Mouse (Mus musculus) hindbrain, embryonic 15.5 days (tissue): ENCODE results near the gene Gm3646. TPM values are rescaled to one million over a fixed set of nuclear protein-coding genes. Genes with fewer than 3 reads are reported as not detected.

Experiments used
- ATAC-seq: fragments of 200-750 bp; cut with Nextera tagmentation; 2 replicates; pipeline ENCODE4 v1.8.0; 2017; ENCODE audit warnings: low read depth, moderate number of reproducible peaks, moderate TSS enrichment; ENCODE audit not compliant: low FRiP score
- H3K27ac ChIP-seq: fragments of 300-500 bp; sonication (generic); replicated peaks from 2 replicates; pipeline ENCODE4 v1.5.1; 2015; ENCODE audit warnings: mild to moderate bottlenecking, inconsistent platforms
- H3K27me3 ChIP-seq: fragments of 300-500 bp; sonication (generic); 2 replicates; pipeline ENCODE4 v1.6.1; 2015; ENCODE audit warnings: control low read depth, inconsistent platforms
- H3K36me3 ChIP-seq: fragments of 300-500 bp; sonication (generic); 2 replicates; pipeline ENCODE4 v1.6.1; 2015; ENCODE audit warnings: control low read depth, inconsistent platforms
- H3K4me1 ChIP-seq: fragments of 300-500 bp; sonication (generic); replicated peaks from 2 replicates; pipeline ENCODE4 v1.6.1; 2015; ENCODE audit warnings: control low read depth, inconsistent platforms
- H3K4me2 ChIP-seq: fragments of 300-500 bp; sonication (generic); 2 replicates; pipeline ENCODE4 v1.6.1; 2015; ENCODE audit warnings: moderate library complexity, mild to moderate bottlenecking, inconsistent platforms
- H3K4me3 ChIP-seq: fragments of 300-500 bp; sonication (generic); 2 replicates; pipeline ENCODE4 v1.5.1; 2015; ENCODE audit warnings: mild to moderate bottlenecking, inconsistent platforms
- H3K9ac ChIP-seq: fragments of 300-500 bp; sonication (generic); 2 replicates; pipeline ENCODE4 v1.6.1; 2015; ENCODE audit warnings: inconsistent platforms
- H3K9me3 ChIP-seq: fragments of 300-500 bp; sonication (generic); 2 replicates; pipeline ENCODE4 v1.6.1; 2016; ENCODE audit warnings: control low read depth, inconsistent platforms
- WGBS: fragments of 180-500 bp; shearing (Covaris S2); methylation state at CpG from one replicate; pipeline ENCODE4 v1.1.7; 2015; 5-methylcytosine and 5-hydroxymethylcytosine counted together
- polyA plus RNA-seq: library from polyadenylated mRNA; unstranded; fragments of >200 nt; fragmentation: Nextera tagmentation; extraction: Ambion mirVana; gene quantifications from 2 replicates; pipeline ENCODE4 v1.2.1, GENCODE M21; 2015

Gm3646 gene
- polyA plus RNA-seq, 1 experiment from 2014 or later = not detected

DNA sequence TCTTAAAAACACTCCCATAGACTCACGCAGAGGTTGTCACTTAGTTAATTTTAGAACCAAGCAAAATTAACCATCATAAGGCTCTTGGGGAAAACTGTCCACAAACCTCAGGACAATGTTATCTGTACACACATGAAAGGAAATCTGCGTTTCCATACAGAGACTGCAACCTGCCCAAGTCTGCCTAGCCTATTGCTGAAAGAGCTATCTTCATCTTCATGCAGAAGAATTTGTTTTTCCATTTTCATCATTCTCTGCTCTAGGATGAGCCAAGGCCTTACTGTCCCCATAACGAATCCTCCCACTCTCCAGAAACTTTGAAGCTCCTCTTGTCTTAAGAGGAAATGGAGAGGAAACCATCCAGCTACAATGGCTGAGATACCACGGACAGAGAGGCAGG lies 19.8 kb upstream of the Gm3646 start:
- 79% methylated on average over 4 of the region's 4 CpGs for WGBS
- no peaks in the 10 kb centered on the region for H3K4me1 ChIP-seq
- no peak overlapping the region for H3K4me2 ChIP-seq
- no peak for ATAC-seq
- no peaks in the 10 kb centered on the region for H3K9me3 ChIP-seq
- H3K27me3 ChIP-seq = no peaks in the 10 kb centered on the region
- no peak overlapping the region for H3K4me3 ChIP-seq
- H3K27ac ChIP-seq = no peak overlapping the region
- no peak overlapping the region for H3K9ac ChIP-seq
- no peaks in the 10 kb centered on the region for H3K36me3 ChIP-seq

GRCm38 (mm10) chr1:39824240-39824639 lies 19.1 kb upstream of the Gm3646 start:
- no peak for ATAC-seq
- no peaks in the 10 kb centered on the region for H3K27me3 ChIP-seq
- no peak overlapping the region for H3K9ac ChIP-seq
- WGBS = 33% methylated on average over 4 of the region's 4 CpGs
- no peak overlapping the region for H3K4me3 ChIP-seq
- no peaks in the 10 kb centered on the region for H3K4me1 ChIP-seq
- H3K4me2 ChIP-seq = no peak overlapping the region
- H3K9me3 ChIP-seq = no peaks in the 10 kb centered on the region
- no peaks in the 10 kb centered on the region for H3K36me3 ChIP-seq
- H3K27ac ChIP-seq = no peak overlapping the region

DNA sequence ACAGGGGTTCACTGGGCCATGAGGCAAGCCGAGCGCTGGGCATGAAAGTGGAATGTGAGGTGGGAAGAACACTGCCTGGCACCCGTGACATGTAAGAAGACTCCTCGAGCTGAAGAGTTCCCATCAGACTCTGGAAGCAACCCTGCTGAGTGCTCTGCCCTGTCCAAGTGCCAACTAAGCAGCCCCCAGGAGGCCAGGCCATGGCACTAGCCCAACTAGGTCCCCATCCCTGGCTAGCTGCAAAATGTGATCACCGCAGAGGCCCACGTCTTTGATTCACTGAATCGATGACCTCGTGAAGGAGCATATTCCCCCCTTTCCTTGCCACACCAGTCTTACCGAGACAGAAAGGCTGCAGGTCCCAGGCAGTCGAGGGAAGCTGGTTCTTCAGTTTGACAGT lies 14.5 kb upstream of the Gm3646 start:
- Histone ChIP-seq H3K9me3 (no peaks in the 10 kb centered on the region), H3K4me3 (no peak overlapping the region), H3K27ac (no peak overlapping the region), H3K36me3 (no peaks in the 10 kb centered on the region), H3K4me2 (no peak overlapping the region), H3K9ac (no peak overlapping the region), H3K27me3 (no peaks in the 10 kb centered on the region), H3K4me1 (no peaks in the 10 kb centered on the region)
- WGBS = 75% methylated on average over 10 of the region's 10 CpGs
- ATAC-seq = no peak

DNA sequence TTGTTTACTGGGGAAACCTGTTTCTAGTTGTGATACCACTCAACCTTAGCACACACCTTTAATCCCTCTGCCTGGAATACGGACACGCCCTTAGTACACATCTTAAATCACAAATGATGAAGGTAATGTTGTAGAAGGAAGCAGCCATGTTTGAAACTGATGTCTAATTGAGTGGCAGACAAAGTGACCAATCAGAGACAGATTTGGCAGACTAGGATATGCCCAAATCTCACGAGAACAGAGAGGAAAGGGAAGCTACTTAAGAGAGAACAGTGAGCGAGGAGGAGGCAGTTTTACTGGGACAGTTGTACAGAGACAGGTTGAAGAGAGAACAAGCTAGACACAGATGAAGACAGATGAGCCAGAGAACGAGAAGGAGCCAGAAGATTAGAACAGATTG lies 10.6 kb upstream of the Gm3646 start:
- no peak overlapping the region for H3K9ac ChIP-seq
- H3K36me3 ChIP-seq = no peaks in the 10 kb centered on the region
- H3K27ac ChIP-seq = no peak overlapping the region
- H3K9me3 ChIP-seq = no peaks in the 10 kb centered on the region
- H3K27me3 ChIP-seq = no peaks in the 10 kb centered on the region
- no peaks in the 10 kb centered on the region for H3K4me1 ChIP-seq
- ATAC-seq = no peak
- H3K4me2 ChIP-seq = no peak overlapping the region
- H3K4me3 ChIP-seq = no peak overlapping the region
- WGBS = 87% methylated on average over 5 of the region's 5 CpGs

- Histone ChIP-seq H3K4me1 (no peaks in the 10 kb centered on the region), H3K9me3 (no peaks in the 10 kb centered on the region), H3K4me2 (no peak overlapping the region), H3K27me3 (no peaks in the 10 kb centered on the region), H3K27ac (no peak overlapping the region), H3K4me3 (no peak overlapping the region), H3K36me3 (no peaks in the 10 kb centered on the region), H3K9ac (no peak overlapping the region)
- WGBS = 79% methylated on average over 4 of the region's 4 CpGs
- ATAC-seq = no peak
These were observed 7.9 kb upstream of the Gm3646 start for GRCm38 (mm10) chr1:39813067-39813466.

DNA sequence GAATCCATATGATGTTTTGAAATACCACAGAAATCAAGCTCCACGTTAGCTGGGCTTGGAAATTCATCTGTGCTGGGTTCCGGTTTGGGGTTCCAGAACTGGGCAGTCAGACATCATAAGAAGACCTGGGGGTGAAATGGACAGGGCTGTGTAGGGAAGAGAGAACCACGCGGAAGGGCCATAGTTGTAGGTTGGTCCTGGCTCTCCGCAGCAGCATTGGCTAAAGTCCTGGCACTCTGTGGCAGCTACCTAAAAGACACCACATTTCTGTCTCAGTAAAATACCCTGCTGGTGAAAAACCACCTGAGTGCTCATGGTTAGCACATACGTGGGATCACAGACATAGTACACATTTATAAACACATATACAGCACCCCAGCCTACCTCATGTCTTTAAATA lies 343 bp downstream of the Gm3646 start:
- no peak for ATAC-seq
- Histone ChIP-seq H3K4me2 (no peak overlapping the region), H3K9ac (no peak overlapping the region), H3K4me3 (no peak overlapping the region), H3K9me3 (no peaks in the 10 kb centered on the region), H3K27me3 (no peaks in the 10 kb centered on the region), H3K4me1 (peaks cover 10% of the 10 kb centered on the region), H3K36me3 (no peaks in the 10 kb centered on the region), H3K27ac (no peak overlapping the region; the same call in 1 of the 2 replicates)
- WGBS = 93% methylated on average over 6 of the region's 6 CpGs

DNA sequence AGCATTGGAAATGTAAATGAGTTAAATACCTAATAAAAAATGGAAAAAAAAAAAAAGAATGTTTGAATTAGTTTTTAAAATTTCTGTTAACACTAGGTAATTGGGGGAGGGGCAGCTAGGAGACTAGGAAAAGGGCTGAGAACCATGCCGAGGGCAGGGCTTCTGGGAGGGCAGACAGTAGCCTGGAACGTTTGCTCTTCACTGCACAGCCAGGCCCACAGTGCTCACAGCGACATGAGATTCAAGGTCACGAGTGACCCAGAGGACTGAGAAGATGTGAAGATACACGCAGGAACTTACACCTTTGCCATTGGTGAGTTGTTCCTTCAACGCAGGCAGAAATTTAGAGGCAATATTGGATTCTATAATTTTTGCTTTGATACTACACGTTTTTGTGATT lies 2.2 kb downstream of the Gm3646 start:
- Histone ChIP-seq H3K4me3 (no peak overlapping the region), H3K27me3 (no peaks in the 10 kb centered on the region), H3K27ac (no peak overlapping the region), H3K4me2 (no peak overlapping the region), H3K9me3 (no peaks in the 10 kb centered on the region), H3K4me1 (peaks cover 10% of the 10 kb centered on the region), H3K9ac (no peak overlapping the region), H3K36me3 (no peaks in the 10 kb centered on the region)
- no peak for ATAC-seq
- WGBS = 85% methylated on average over 7 of the region's 7 CpGs

DNA sequence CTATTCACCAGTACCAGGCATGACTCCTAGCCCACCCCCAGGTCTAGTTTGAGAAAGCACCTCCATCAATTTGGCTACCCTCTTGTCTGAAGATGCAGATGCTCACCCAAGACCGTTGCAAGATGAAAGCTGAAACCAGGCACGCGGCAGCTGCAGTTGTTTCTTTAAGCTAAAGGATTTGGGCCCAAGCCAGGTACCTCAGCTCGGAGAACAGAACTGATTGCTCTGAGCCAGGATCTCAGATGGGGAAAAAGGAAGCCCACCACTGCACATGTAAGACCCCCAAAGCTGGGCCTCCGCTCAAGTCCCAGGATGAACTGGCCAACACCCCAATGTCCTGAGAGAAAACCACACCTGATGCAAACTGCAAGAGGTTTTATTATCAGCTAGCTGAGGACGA lies 7.6 kb downstream of the Gm3646 start:
- Histone ChIP-seq H3K9ac (no peak overlapping the region), H3K27me3 (no peaks in the 10 kb centered on the region), H3K4me2 (no peak overlapping the region), H3K36me3 (no peaks in the 10 kb centered on the region), H3K9me3 (no peaks in the 10 kb centered on the region), H3K4me1 (no peaks in the 10 kb centered on the region), H3K4me3 (no peak overlapping the region), H3K27ac (no peak overlapping the region)
- no peak for ATAC-seq
- 84% methylated on average over 6 of the region's 6 CpGs for WGBS

- no peaks in the 10 kb centered on the region for H3K36me3 ChIP-seq
- H3K4me3 ChIP-seq = no peak overlapping the region
- no peaks in the 10 kb centered on the region for H3K4me1 ChIP-seq
- H3K9ac ChIP-seq = no peak overlapping the region
- 89% methylated on average over 3 of the region's 3 CpGs for WGBS
- no peak overlapping the region for H3K27ac ChIP-seq
- no peaks in the 10 kb centered on the region for H3K27me3 ChIP-seq
- no peaks in the 10 kb centered on the region for H3K9me3 ChIP-seq
- no peak for ATAC-seq
- no peak overlapping the region for H3K4me2 ChIP-seq
These were observed 8.4 kb downstream of the Gm3646 start for GRCm38 (mm10) chr1:39796765-39797164.

DNA sequence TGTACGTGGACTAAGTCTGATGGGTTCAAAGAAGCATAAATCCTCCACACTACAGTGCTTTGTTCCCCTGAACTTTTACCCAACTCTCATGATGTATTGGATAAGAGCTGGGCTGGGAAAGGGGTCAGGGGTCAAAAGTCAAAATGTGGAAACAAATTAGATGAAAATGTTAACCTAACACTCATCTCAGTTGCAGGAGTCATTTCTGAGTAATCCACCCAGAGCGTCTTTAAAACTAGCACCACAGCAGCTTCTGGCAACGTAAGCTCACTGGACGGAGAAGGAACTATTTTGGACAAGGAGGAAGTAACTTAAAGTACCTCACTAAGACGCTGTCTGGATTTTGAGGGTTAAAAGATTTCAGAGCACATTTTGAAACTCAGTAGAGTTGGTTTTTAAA lies 20.5 kb downstream of the Gm3646 start:
- H3K9me3 ChIP-seq = no peaks in the 10 kb centered on the region

DNA sequence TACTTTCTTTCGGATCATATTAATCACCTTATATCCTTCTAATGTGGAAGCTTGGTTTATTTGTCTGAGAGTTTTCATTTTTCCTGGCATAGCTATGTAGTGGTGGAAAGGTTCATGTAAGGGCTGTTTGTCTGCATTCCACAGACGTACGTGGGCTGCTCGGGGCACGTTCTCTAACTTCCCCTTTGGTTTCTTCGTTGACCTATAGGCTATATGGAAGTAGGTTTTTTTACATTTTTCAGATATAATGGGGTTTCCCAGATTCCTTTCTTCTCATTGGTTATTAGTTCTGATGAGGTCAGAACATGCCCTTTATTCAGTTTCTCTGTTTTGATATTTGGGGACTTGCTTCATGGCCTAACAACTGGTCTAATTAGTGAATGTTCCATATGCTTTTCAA lies 23.3 kb downstream of the Gm3646 start:
- Histone ChIP-seq H3K9ac (no peak overlapping the region), H3K27me3 (no peaks in the 10 kb centered on the region), H3K27ac (no peak overlapping the region), H3K4me1 (no peaks in the 10 kb centered on the region), H3K4me3 (no peak overlapping the region), H3K36me3 (no peaks in the 10 kb centered on the region), H3K4me2 (no peak overlapping the region), H3K9me3 (no peaks in the 10 kb centered on the region)
- ATAC-seq = no peak
- WGBS = 93% methylated on average over 6 of the region's 6 CpGs

More for the DNA sequence above, 20.5 kb downstream of the Gm3646 start:
- no peak overlapping the region for H3K4me3 ChIP-seq
- no peaks in the 10 kb centered on the region for H3K27me3 ChIP-seq
- H3K4me1 ChIP-seq = no peaks in the 10 kb centered on the region
- no peak overlapping the region for H3K9ac ChIP-seq
- no peaks in the 10 kb centered on the region for H3K36me3 ChIP-seq
- no peak overlapping the region for H3K27ac ChIP-seq
- no peak for ATAC-seq
- H3K4me2 ChIP-seq = no peak overlapping the region
- WGBS = 93% methylated on average over 5 of the region's 5 CpGs

GRCm38 (mm10) chr1:39779111-39779980 lies 25.8 kb downstream of the Gm3646 start:
- Histone ChIP-seq H3K27me3 (no peaks in the 10 kb centered on the region), H3K36me3 (no peaks in the 10 kb centered on the region), H3K9me3 (no peaks in the 10 kb centered on the region), H3K4me2 (no peak overlapping the region), H3K9ac (no peak overlapping the region), H3K4me3 (no peak overlapping the region), H3K4me1 (no peaks in the 10 kb centered on the region), H3K27ac (no peak overlapping the region)
- 92% methylated on average over 16 of the region's 16 CpGs for WGBS
- ATAC-seq = no peak
